Mouse (Mus musculus) liver, embryonic 11.5 days (tissue): Measurements from ENCODE around the gene Lce3c. TPM values are rescaled to one million over a fixed set of nuclear protein-coding genes. Genes with fewer than 3 reads are reported as not detected.

Experiments used
- ATAC-seq: fragments of 200-750 bp; cut with Nextera tagmentation; replicated peaks from 2 replicates; pipeline ENCODE4 v1.8.0; 2017; ENCODE audit warnings: moderate number of reproducible peaks, mild to moderate bottlenecking, moderate TSS enrichment, moderate library complexity; ENCODE audit not compliant: low FRiP score
- DNase-seq: peaks from one replicate; pipeline ENCODE4 v3.0.0-alpha.2; 2017; ENCODE audit warnings: low spot score
- H3K27ac ChIP-seq: fragments of 300-500 bp; sonication (generic); 2 replicates; pipeline ENCODE4 v1.5.1; 2014; ENCODE audit warnings: mild to moderate bottlenecking, low read depth, low read length, control low read depth
- H3K27me3 ChIP-seq: fragments of 300-500 bp; sonication (generic); replicated peaks from 2 replicates; pipeline ENCODE4 v1.6.1; 2014; ENCODE audit warnings: low read length, mixed read lengths; ENCODE audit not compliant: control insufficient read depth, insufficient read depth
- H3K36me3 ChIP-seq: fragments of 300-500 bp; sonication (generic); 2 replicates; pipeline ENCODE4 v1.6.1; 2014; ENCODE audit warnings: mild to moderate bottlenecking, low read length, moderate library complexity, mixed read lengths; ENCODE audit not compliant: control insufficient read depth, insufficient read depth
- H3K4me1 ChIP-seq: fragments of 300-500 bp; sonication (generic); replicated peaks from 2 replicates; pipeline ENCODE4 v1.6.1; 2014; ENCODE audit warnings: low read length, mixed read lengths; ENCODE audit not compliant: control insufficient read depth, insufficient read depth
- H3K4me2 ChIP-seq: fragments of 300-500 bp; sonication (generic); 2 replicates; pipeline ENCODE4 v1.6.1; 2014; ENCODE audit warnings: mild to moderate bottlenecking, control low read depth, moderate library complexity
- H3K4me3 ChIP-seq: fragments of 300-500 bp; sonication (generic); 2 replicates; pipeline ENCODE4 v1.5.1; 2014; ENCODE audit warnings: low read depth, low read length, control low read depth
- H3K9ac ChIP-seq: fragments of 300-500 bp; sonication (generic); 2 replicates; pipeline ENCODE4 v1.6.1; 2014; ENCODE audit warnings: low read depth, low read length, control low read depth
- H3K9me3 ChIP-seq: fragments of 300-500 bp; sonication (generic); 2 replicates; pipeline ENCODE4 v1.6.1; 2016; ENCODE audit warnings: low read length, inconsistent platforms, mixed read lengths; ENCODE audit not compliant: control insufficient read depth
- WGBS: fragments of 180-500 bp; shearing (Covaris S2); extraction: QIAGEN DNeasy Blood & Tissue Kit; methylation state at CpG from one replicate; pipeline ENCODE4 v1.1.7; 2014; 5-methylcytosine and 5-hydroxymethylcytosine counted together
- polyA plus RNA-seq: library from polyadenylated mRNA; unstranded; fragments of >200 nt; fragmentation: Nextera tagmentation; extraction: Ambion mirVana; gene quantifications from 2 replicates; pipeline ENCODE4 v1.2.1, GENCODE M21; 2014

Lce3c gene
- not detected in 2 replicates for polyA plus RNA-seq

GRCm38 (mm10) chr3:92944186-92944585, at the start of gene Lce3c:
TSS of gene Lce3c (plus strand) at chr3:92944486.
- Histone ChIP-seq H3K4me3 (no peak within 1 kb of the TSS), H3K27me3 (no peaks in the 10 kb centered on the region), H3K36me3 (no peaks in the 10 kb centered on the region), H3K27ac (no peak within 1 kb of the TSS), H3K9ac (no peak within 1 kb of the TSS), H3K9me3 (no peaks in the 10 kb centered on the region), H3K4me2 (no peak within 1 kb of the TSS), H3K4me1 (no peaks in the 10 kb centered on the region)
- no peak for DNase-seq
- ATAC-seq = no peak
- WGBS = 76% methylated on average over 1 of the region's 1 CpGs

GRCm38 (mm10) chr3:92894489-92894888, 49.8 kb upstream of the Lce3c start:
- whole genome bisulfite sequencing = 39% methylated on average over 1 of the region's 1 CpGs
- ATAC-seq = no peak
- no peaks in the 10 kb centered on the region for H3K36me3 ChIP-seq
- H3K4me1 ChIP-seq = no peaks in the 10 kb centered on the region
- H3K9me3 ChIP-seq = no peaks in the 10 kb centered on the region
- DNase-seq = no peak
- H3K9ac ChIP-seq = no peak overlapping the region
- H3K27ac ChIP-seq = no peak overlapping the region
- H3K4me2 ChIP-seq = no peak overlapping the region
- H3K4me3 ChIP-seq = no peak overlapping the region
- H3K27me3 ChIP-seq = no peaks in the 10 kb centered on the region

- Histone ChIP-seq H3K9me3 (no peaks in the 10 kb centered on the region), H3K4me1 (no peaks in the 10 kb centered on the region), H3K27ac (no peak overlapping the region), H3K4me3 (no peak overlapping the region), H3K9ac (no peak overlapping the region), H3K4me2 (no peak overlapping the region), H3K27me3 (no peaks in the 10 kb centered on the region), H3K36me3 (no peaks in the 10 kb centered on the region)
- 24% methylated on average over 3 of the region's 3 CpGs for WGBS
- no peak for DNase-seq
- no peak for ATAC-seq
Measured at GRCm38 (mm10) chr3:92902992-92903391, 41.3 kb upstream of the Lce3c start.

GRCm38 (mm10) chr3:92903640-92904039, 40.6 kb upstream of the Lce3c start:
- 34% methylated on average over 4 of the region's 4 CpGs for WGBS
- ATAC-seq (no peak), DNase-seq (no peak)

GRCm38 (mm10) chr3:92905182-92905581, 39.1 kb upstream of the Lce3c start:
- DNase-seq (no peak), ATAC-seq (no peak)
- Histone ChIP-seq H3K4me2 (no peak overlapping the region), H3K36me3 (no peaks in the 10 kb centered on the region), H3K27me3 (no peaks in the 10 kb centered on the region), H3K4me3 (no peak overlapping the region), H3K9me3 (no peaks in the 10 kb centered on the region), H3K27ac (no peak overlapping the region), H3K4me1 (no peaks in the 10 kb centered on the region), H3K9ac (no peak overlapping the region)
- WGBS = 45% methylated on average over 3 of the region's 3 CpGs

More at GRCm38 (mm10) chr3:92903640-92904039, 40.6 kb upstream of the Lce3c start:
- Histone ChIP-seq H3K9me3 (no peaks in the 10 kb centered on the region), H3K4me2 (no peak overlapping the region), H3K9ac (no peak overlapping the region), H3K4me1 (no peaks in the 10 kb centered on the region), H3K4me3 (no peak overlapping the region), H3K36me3 (no peaks in the 10 kb centered on the region), H3K27ac (no peak overlapping the region), H3K27me3 (no peaks in the 10 kb centered on the region)

GRCm38 (mm10) chr3:92907571-92907970, 36.7 kb upstream of the Lce3c start:
- H3K9ac ChIP-seq = no peak overlapping the region
- no peaks in the 10 kb centered on the region for H3K36me3 ChIP-seq
- ATAC-seq = no peak
- no peak for DNase-seq
- H3K4me1 ChIP-seq = no peaks in the 10 kb centered on the region
- no peaks in the 10 kb centered on the region for H3K27me3 ChIP-seq
- H3K4me3 ChIP-seq = no peak overlapping the region
- WGBS = 25% methylated on average over 4 of the region's 4 CpGs
- H3K27ac ChIP-seq = no peak overlapping the region
- H3K4me2 ChIP-seq = no peak overlapping the region
- no peaks in the 10 kb centered on the region for H3K9me3 ChIP-seq

- Histone ChIP-seq H3K36me3 (no peaks in the 10 kb centered on the region), H3K4me2 (no peak overlapping the region), H3K4me1 (no peaks in the 10 kb centered on the region), H3K27me3 (no peaks in the 10 kb centered on the region), H3K9ac (no peak overlapping the region), H3K27ac (no peak overlapping the region), H3K9me3 (no peaks in the 10 kb centered on the region), H3K4me3 (no peak overlapping the region)
- 58% methylated on average over 4 of the region's 4 CpGs for WGBS
- no peak for DNase-seq
- no peak for ATAC-seq
Measured at GRCm38 (mm10) chr3:92920364-92920763, 23.9 kb upstream of the Lce3c start.

- H3K27me3 ChIP-seq = no peaks in the 10 kb centered on the region
- no peak within 1 kb of the TSS for H3K9ac ChIP-seq
- H3K4me3 ChIP-seq = no peak within 1 kb of the TSS
- no peaks in the 10 kb centered on the region for H3K9me3 ChIP-seq
- WGBS = 66% methylated on average over 2 of the region's 2 CpGs
- ATAC-seq = no peak
- H3K36me3 ChIP-seq = no peaks in the 10 kb centered on the region
- no peak within 1 kb of the TSS for H3K27ac ChIP-seq
- no peaks in the 10 kb centered on the region for H3K4me1 ChIP-seq
- no peak for DNase-seq
- H3K4me2 ChIP-seq = no peak within 1 kb of the TSS
Measured at GRCm38 (mm10) chr3:92926130-92926529, 18.2 kb upstream of the Lce3c start, which contains the start of gene Lce3a. TSS of gene Lce3a (minus strand) at chr3:92926230.

GRCm38 (mm10) chr3:92932679-92933078, 11.6 kb upstream of the Lce3c start, which contains the start of gene Lce3b:
TSS of gene Lce3b (plus strand) at chr3:92932979.
- WGBS = 47% methylated on average over 2 of the region's 2 CpGs
- no peak for ATAC-seq
- Histone ChIP-seq H3K9me3 (no peaks in the 10 kb centered on the region), H3K4me1 (no peaks in the 10 kb centered on the region), H3K27me3 (no peaks in the 10 kb centered on the region), H3K9ac (no peak within 1 kb of the TSS), H3K36me3 (no peaks in the 10 kb centered on the region), H3K4me3 (no peak within 1 kb of the TSS), H3K4me2 (no peak within 1 kb of the TSS), H3K27ac (no peak within 1 kb of the TSS)
- DNase-seq = no peak
